Mouse (Mus musculus) erythroblast, adult 5-6 weeks (primary cell): ENCODE data around the gene Skil. TPM values are rescaled to one million over a fixed set of nuclear protein-coding genes. Genes with fewer than 3 reads are reported as not detected.

Experiments used
- ATAC-seq: replicated peaks from 2 replicates; pipeline ENCODE4 v1.8.0; 2016; ENCODE audit warnings: moderate number of reproducible peaks, mild to moderate bottlenecking, moderate TSS enrichment, inconsistent platforms; ENCODE audit not compliant: poor library complexity, low FRiP score, severe bottlenecking
- total RNA-seq, 2 experiments: library from RNA; stranded (forward) in 1 of 2; stranded (reverse) in 1 of 2; fragments of 150-400 nt in 1 of 2; fragments of 200-764, 138-1000 nt in 1 of 2; gene quantifications; 2 replicates each; pipeline versions ENCODE4 v1.2.3 to v1.2.4; 2015 to 2017; ENCODE audit warnings: low replicate concordance in 2 of 2

Gene Skil
- total RNA-seq (2015; ENCODE audit: low replicate concordance) = 2.3 and 3.5 TPM in 2 replicates
- 5.3 and 6.8 TPM in 2 replicates for total RNA-seq (2017; ENCODE audit: low replicate concordance)

DNA sequence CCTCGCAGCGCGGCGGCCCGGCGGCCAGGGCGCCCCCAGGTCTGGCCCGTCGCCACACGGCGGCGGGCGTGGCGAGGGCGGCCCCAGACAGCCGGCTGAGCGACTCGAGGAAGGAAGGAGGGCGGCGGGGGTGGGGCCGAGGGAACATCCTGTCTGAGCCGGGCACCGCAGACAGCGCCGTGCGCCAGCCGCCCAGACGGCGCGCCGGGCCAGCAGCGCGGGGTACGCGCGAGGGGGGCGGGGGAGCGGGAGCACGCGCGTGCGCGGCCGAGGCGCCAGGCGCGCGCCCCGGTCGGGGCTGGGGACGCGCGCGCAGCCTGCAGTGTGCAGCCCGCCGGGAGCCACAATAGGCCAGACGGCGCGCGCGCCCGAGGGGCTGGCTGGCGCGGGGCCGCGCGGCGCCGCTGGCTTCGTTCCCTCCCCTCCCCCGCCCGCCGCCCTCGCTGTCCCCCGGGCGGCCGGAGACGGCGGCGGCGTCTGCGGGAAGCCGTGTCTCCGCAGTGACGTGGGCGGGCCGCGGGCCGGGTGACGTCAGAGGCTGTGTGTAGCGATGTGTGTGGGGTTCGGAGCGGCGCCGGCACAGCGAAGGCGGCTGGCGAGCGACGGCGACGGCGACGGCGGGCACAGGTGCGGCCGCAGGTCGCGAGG, at the start of gene Skil:
TSS of gene Skil (plus strand) at position 528 of the 648 bp plus-strand sequence.
- ATAC-seq = peak; percentile 87

DNA sequence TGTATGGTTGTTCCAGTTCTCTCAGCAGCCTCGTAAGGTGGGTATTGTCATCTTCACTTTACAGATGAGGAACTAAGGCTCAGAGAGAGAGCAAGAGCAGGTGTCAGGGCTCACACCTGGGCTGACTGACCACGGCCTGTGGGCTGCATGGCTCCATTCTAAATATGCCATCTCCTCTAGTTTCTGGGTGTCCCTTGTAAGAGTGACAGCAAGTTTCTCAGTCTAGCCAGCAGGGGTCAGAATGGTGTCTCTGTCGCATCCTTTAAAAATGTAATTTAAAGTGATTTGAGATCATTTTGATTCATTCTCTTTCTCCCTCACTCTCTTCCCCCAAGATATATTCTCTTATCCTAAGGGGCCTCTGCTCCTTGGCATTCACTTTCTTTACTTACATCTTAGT, 47.6 kb upstream of the Skil start:
- no peak for ATAC-seq

DNA sequence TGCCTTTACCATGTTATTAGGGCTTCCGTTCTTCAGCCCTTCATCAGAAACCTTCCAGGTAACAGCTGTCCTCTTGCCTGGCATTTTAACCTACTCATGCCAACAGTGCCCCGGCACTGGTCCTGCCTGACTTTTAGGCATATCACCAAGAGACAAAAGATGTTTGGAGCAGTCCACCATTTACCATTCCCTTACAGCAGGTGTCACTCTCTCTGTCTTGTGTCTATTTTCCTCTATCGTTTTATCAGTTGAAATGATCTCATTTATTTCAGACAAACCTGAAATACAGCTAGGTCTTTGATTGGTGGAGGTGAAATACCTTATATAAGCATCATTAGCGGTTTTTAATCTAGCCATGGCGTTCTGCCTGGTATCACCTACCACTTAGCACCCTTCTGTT, 45.8 kb upstream of the Skil start:
- ATAC-seq = no peak

DNA sequence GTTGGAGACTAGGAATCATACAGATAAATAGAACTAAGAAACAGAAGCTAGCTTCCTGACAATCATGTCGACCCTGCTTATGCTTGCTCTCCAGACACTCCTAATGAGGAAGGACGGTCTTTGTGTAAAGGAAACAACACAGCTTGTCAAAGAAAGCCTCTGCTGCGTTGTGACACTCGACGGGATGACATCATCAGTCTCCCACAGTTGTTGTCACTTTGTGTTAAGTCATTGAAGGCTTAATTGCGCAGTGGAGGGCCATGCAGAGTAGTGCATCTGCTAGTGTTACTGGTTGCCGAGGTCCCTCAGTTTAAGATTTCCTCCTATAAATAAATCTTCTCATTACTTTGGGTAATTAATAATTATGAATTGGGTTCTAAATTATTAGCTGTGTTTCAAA, 44.5 kb upstream of the Skil start:
- ATAC-seq = no peak

DNA sequence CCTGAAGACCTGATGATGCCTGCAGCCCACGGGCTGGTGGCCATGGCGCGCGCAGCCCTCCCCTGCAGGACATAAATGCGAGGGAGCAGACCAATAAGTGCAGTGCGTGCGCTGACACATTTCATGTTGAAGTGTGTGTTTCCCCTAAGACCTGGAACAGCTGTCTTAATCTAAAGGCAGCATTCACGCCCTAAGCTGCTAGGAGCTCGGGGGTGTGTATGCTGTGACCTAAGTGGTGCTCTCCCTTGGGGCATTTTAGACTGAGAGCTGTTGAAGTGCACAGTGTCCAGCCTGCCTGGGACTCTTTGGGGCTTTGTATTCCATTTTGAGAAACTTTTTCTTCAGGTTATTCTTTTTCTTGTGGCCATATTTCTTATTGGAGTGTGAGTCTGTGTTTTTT, 43.1 kb upstream of the Skil start:
- no peak for ATAC-seq

DNA sequence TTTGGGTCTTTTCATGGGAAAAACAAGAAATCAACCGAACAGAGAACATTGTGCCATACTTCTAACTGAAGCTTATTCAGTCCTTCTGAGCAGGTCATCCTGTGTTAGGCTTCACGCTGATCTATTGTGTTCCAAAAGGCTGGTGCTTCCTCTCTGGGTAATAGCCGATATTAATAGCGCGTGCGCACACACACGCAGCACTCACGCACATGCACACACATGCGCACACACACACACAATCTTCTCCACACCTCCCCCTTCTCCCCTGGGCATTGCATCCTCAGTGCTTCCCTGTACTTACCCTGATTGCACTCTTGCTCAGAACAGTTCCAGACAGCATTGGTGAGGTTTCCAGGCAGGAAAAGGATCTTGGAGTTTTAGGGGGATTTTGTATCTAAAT, 41.7 kb upstream of the Skil start:
- no peak for ATAC-seq

DNA sequence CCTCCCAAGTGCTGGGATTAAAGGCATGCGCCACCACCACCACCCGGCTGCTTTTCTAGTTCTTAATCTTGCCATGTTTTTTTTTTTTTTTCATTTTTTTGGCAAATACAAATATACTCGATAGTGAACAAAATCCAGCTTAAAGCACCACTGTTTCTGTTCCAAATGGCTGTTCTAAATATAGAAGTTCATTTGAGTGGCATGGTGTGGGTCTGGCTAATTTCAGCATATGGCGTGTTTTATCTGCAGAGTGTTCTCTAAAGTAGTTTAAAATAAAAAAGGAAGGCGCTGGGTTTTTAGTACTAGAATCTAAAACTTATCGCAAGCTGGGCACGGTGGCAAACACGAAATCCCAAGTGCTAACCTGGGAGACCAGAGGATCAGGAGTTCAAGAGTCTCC, 40.0 kb upstream of the Skil start:
- no peak for ATAC-seq

DNA sequence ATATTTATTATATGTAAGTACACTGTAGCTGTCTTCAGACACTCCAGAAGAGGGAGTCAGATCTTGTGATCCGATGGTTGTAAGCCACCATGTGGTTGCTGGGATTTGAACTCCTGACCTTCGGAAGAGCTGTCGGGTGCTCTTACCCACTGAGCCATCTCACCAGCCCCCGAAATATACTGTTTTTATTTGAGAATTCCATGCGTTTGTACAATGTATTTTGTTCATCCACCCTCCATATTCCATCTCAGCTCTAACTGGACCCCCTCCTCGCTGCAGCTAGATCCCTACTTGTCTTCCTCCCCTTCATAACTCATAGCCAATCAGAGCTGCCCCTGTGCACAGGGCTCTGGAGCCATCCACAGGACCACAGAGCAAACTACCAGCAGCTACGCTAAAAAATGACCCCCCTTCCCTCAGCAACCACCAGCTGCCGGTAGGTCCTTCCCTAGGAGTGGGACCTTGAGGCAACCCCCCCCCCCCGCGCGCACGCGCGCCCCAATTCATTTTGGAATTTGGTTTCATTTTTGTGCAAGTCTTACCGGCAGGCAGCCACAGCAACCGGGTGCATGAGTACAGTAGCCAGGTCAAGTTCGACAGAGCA, 38.7 kb upstream of the Skil start:
- no peak for ATAC-seq

DNA sequence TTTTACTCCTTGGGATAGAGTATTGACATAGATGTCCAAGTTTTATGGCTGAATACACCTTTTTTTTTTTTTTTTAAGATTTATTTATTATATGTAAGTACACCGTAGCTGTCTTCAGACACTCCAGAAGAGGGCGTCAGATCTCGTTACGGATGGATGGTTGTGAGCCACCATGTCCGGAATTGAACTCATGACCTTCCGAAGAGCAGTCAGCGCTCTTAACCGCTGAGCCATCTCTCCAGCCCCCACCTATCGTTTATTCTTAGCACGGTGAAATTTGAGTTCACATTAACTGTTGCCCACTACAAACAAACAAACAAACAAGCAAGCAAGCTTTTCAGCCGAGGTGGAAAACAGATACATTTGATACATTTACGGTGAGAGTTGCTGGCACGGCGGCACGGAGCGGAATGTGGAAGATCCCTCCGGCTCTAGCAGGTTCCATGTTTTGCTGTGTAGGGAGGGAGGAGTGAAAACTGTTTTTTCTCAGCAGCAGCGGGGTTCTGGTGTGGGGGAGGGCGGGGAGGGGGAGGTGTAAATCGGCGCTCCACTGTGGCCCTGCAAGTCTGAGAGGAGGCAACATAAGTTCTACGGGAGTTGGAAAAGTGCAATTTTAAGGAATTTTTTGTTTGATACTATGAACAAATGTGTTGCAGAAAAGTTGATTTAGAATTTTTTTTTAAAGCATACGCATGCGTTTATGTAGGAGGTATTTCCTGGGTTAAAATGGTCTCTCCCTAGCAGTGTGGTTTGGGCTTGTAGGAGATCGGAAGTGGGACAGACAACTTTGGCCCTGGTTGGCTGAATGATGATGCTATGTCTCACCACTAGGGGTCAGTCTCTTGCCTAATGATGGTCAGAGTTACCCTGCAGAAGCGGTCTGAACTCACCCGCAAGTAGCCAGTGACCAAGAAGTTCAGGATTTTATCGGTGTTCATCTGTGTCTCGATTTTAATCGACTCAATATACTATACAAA, 37.9 kb upstream of the Skil start:
- ATAC-seq = peak; percentile 98

DNA sequence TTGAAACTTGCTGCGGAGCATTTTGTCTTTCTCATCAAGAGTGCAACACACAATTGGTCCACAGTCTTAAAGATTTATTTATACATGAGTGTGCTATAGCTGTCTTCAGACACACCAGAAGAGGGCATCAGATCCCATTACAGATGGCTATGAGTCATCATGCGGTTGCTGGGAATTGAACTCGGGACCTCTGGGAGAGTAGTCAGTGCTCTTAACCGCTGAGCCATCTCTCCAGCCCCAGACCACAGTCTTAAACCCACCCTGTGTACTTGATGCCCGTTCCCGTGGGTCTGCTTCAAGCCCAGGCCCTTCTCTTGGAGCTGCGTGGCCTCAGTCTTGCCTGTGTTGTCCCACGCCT, 34.1 kb upstream of the Skil start:
- no peak for ATAC-seq

DNA sequence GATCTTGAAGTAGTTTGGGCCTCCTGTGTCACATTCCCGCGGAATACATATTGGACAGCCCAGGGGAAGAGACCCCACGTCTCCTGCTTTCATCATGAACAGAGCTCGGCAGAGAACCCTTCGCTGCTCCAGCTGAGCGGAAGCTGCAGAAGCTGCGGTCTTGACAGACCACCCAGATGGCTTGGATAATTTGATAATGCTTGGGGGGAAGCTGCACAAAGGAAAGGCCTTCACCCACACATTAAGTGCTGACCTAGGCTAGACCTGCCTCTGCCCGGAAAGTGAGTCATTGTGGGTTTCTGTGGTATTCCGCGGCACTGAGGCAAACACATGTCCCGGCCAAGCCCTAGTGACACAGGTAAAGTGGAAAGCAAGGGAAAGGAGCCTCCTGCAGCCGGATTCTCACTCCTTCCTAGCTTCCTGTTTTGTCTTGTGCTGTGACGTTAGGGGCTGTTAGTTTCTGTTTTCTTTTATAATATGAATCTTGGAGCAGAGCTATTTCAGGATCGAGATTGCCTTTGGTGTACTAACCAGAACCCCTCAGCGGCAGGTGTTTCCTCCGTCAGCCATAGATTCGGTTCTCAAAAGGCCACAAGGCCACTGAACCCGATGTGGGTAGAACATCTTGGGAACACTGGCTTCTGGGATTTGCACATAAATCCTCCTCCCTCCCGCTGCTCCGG, 33.6 kb upstream of the Skil start:
- no peak for ATAC-seq

DNA sequence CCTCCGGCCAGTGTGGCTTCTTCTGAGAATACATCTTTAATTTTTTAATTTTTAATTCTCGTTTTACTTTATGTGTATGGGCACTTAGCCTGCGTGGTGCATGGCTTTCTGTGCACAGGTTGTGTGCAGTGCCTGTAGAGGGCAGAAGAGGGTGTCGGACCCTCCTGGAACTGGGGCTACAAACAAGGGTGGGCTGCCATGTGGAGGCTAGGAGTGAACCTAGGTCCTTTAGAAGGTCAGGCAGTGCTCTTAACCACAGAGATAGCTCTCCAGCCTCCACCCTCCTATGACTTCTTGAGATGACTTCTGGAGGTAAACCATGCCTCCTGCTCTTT, 33.1 kb upstream of the Skil start:
- no peak for ATAC-seq

DNA sequence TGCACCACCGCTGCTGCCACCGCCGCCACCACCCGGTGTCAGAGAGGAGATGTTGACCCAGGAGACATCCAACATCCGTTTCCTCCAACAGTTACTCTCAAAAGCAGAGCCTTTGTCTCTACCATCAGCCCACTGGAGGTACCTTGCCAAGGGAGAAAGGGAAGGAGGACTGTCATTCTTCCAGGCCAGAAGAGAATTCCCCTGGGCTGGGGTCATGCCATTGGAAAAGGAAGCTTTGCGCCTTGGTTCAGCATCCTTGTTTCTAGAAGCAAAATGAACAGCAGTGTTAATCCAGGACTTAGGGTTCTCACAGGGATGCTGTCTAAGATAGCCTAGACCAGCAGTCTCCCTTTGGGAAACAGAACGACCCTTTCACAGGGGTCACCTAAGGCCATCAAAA, 32.5 kb upstream of the Skil start:
- no peak for ATAC-seq

DNA sequence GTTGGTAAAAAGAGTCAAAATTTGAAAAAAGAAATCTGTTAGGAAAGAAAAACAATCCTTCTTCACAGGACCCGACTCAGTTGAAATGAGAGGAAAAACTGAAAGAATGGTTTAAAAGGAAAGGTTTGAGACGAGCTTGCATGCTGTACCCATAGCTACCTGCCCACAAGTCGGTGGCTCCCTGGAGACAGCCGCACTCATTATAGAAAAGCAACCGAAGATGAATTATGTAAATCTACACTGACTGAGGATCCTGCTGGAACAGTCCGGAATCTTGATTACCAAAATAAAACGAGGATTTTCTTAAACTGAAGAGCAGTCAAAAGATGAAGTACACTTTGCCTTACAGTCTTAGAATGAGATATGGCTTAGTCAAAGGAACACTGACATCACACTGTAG, 26.4 kb upstream of the Skil start:
- ATAC-seq = no peak

DNA sequence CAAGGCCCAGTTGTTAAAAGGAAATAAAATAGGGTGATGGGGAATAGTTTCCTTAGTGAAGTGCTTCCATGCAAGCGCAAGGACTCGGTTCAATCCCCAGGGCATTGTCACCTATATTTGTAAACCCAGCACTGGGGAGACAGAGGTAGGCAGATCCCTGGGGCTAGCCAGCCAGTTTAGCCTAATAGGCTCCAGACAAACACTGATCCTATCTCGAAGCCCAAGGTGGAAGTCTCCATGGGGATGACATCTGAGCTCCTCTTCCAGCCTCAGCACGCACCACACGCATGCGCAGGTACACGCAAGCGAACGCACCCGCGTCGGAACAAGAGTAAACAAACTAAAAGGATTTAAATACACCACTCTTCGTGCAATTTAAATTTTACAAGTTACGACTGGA, 23.1 kb upstream of the Skil start:
- ATAC-seq = no peak

DNA sequence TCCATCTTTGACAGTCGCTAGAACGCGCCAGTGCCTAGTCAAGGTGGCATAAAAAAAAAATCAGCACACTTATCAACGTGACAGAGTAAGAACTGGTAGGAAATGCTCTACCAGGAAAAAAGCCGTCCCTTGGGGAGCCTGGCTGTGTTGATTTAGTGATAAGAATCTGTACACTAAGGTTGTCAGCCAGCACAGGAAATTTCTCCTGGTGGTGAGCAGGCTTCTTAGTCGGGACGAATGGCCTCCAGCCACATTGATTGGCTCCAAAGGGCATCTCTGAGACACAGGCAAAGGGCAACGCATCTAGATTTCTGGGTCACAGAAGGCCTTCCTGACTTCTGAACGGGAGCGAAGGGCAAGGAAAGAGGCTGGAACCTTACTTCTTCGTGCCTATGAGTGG, 19.1 kb upstream of the Skil start:
- ATAC-seq = no peak

DNA sequence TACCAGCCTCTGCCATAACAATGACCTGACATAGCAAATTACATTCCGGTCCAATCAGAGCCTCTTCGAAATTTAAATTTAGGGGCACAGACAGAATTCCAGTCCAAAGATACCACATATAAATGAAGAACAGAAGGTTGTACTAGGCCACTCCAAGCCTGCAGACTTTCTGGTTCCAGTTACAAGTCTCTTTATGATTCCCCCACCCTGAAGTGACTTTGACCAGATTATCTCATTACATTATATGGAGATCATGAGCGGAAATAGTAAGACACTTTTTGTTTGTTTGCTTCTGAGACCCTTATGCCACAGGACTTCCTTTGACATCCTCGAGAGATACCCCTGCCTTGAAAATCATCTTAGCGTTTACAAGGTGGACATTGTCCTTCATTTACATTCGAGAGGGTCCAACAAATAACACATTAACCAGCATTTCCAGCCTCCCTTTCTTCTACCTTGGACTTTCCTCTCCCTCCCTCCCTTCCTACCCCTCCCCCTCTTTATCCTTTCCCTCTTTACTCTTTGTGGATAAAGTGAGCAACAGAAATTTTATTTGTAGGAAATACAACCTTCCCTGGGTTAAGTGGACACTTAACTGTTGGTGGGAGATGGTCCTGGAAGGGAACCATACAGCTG, 17.7 kb upstream of the Skil start:
- no peak for ATAC-seq

DNA sequence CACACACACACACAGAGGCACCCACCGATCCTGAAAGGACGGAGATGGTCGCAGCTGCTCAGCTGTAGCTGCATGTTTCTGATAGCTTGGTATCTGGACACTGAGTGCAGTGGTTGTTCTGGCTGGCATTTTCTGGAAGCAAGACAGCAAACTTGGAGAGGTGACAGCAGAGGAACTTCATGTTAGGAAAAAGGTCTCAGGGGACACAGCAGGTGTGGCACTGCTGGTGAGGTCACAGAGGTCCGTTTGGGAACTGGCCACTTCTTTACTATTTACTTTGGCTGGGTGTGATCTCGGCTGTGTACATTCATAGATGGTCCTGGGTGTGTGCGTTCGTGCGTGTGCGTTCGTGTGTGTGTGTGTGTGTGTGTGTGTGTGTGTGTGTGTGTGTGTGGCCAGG, 15.4 kb upstream of the Skil start:
- ATAC-seq = no peak

DNA sequence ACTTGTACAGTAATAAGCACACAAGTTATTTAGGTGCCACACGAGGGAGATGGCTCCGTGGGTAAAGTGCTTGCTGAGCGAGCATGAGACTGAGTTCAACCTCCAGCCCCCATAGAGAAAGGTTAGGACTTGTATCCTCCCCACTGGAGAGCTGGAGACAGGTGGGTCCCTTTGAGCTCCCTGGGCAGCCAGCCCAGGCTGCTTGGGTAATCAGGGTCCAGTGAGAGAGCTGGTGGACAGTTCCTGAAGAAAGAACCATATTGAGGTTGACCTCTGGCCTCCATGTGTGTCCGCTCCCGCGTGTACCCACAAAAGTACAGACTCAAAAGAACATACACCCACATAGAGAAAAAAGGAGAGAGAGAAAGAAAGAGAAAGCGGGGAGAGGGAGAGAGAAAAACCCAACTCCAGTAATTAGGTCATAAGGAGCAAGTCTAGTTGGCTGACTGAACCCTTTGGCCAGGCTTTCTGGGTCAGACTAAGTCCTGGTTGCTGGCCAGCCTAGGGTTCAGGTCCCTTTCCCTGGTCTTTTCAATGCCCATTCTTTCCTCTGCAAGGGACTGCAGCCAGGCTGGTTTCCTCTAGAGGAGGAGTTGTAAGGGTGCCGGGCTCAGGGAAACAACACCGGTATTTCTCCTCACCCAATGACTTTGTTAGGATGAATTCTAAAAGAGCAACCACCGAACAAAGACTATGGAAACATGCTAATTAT, 13.9 kb upstream of the Skil start:
- no peak for ATAC-seq
